Mouse (Mus musculus) heart, embryonic 13.5 days (tissue): Measurements from ENCODE around the gene Tram2. TPM values are rescaled to one million over a fixed set of nuclear protein-coding genes. Genes with fewer than 3 reads are reported as not detected.

Experiments
- ATAC-seq: fragments of 200-750 bp; cut with Nextera tagmentation; 2 replicates; pipeline ENCODE4 v1.8.0; 2017; ENCODE audit warnings: moderate TSS enrichment; ENCODE audit not compliant: insufficient number of reproducible peaks, low FRiP score, low TSS enrichment; ENCODE audit errors: extremely low read depth
- H3K27ac ChIP-seq: fragments of 300-500 bp; sonication (generic); replicated peaks from 2 replicates; pipeline ENCODE4 v1.5.1; 2015; ENCODE audit warnings: moderate library complexity, mild to moderate bottlenecking, inconsistent platforms
- H3K27me3 ChIP-seq: fragments of 300-500 bp; sonication (generic); replicated peaks from 2 replicates; pipeline ENCODE4 v1.6.1; 2015; ENCODE audit warnings: mild to moderate bottlenecking, inconsistent platforms
- H3K36me3 ChIP-seq: fragments of 300-500 bp; sonication (generic); 2 replicates; pipeline ENCODE4 v1.6.1; 2015; ENCODE audit warnings: mild to moderate bottlenecking, inconsistent platforms
- H3K4me1 ChIP-seq: fragments of 300-500 bp; sonication (generic); 2 replicates; pipeline ENCODE4 v1.6.1; 2015; ENCODE audit warnings: inconsistent platforms
- H3K4me2 ChIP-seq: fragments of 300-500 bp; sonication (generic); 2 replicates; pipeline ENCODE4 v1.6.1; 2015; ENCODE audit warnings: inconsistent platforms, mild to moderate bottlenecking, moderate library complexity
- H3K4me3 ChIP-seq: fragments of 300-500 bp; sonication (generic); 2 replicates; pipeline ENCODE4 v1.5.1; 2015; ENCODE audit warnings: moderate library complexity, mild to moderate bottlenecking, inconsistent platforms
- H3K9ac ChIP-seq: fragments of 300-500 bp; sonication (generic); 2 replicates; pipeline ENCODE4 v1.6.1; 2015; ENCODE audit warnings: inconsistent platforms, mild to moderate bottlenecking, moderate library complexity
- H3K9me3 ChIP-seq: fragments of 300-500 bp; sonication (generic); 2 replicates; pipeline ENCODE4 v1.6.1; 2016; ENCODE audit warnings: inconsistent platforms
- WGBS: fragments of 180-500 bp; shearing (Covaris S2); methylation state at CpG from one replicate; pipeline ENCODE4 v1.1.7; 2015; ENCODE audit warnings: mixed read lengths; 5-methylcytosine and 5-hydroxymethylcytosine counted together
- polyA plus RNA-seq: library from polyadenylated mRNA; unstranded; fragments of >200 nt; fragmentation: Nextera tagmentation; extraction: Ambion mirVana; gene quantifications from 2 replicates; pipeline ENCODE4 v1.2.1, GENCODE M21; 2015

Tram2 gene
- polyA plus RNA-seq, 1 experiment from 2014 or later = 4.4 TPM

DNA sequence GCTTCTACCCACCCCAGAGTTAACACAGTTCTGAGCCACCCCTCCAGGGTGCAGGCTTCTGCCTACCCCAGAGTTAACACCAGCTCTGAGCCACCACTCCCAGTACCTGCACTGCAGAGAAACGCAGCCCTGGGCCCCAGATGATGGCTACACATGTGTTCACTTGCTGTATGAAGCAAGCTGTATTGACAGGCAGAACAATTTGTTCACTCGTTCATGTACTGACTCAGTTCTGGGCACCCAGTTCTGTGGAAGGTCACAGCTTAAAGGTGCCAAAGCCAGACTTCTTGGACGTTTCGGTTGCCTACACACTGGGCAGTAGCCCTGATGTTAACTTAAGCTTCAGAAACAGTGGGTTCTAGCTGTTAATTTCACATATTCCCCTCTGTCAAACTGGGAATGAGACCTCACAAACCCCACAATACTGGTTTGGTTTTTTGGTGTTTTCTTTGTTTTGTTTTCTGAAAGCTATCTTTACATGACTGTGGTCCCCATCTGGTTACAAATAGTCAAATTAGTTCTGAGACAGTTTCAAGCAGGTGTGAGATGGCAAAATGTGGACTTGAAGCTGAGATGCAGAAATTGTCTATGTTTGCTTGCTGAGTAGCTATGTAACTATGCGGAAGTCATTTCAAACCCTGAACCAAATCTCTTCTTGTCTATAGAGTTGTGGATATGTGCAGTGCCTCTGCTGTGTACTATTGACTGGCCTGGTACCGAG, 41.0 kb downstream of the Tram2 start:
- no peak overlapping the region for H3K4me2 ChIP-seq
- no peak overlapping the region for H3K4me3 ChIP-seq
- WGBS = 73% methylated on average over 6 of the region's 6 CpGs
- H3K27me3 ChIP-seq = no peaks in the 10 kb centered on the region
- no peaks in the 10 kb centered on the region for H3K9me3 ChIP-seq
- H3K9ac ChIP-seq = no peak overlapping the region
- H3K36me3 ChIP-seq = peaks cover 29% of the 10 kb centered on the region; the same call in 1 of the 2 replicates
- ATAC-seq = no peak
- H3K4me1 ChIP-seq = peaks cover 19% of the 10 kb centered on the region
- no peak overlapping the region for H3K27ac ChIP-seq

DNA sequence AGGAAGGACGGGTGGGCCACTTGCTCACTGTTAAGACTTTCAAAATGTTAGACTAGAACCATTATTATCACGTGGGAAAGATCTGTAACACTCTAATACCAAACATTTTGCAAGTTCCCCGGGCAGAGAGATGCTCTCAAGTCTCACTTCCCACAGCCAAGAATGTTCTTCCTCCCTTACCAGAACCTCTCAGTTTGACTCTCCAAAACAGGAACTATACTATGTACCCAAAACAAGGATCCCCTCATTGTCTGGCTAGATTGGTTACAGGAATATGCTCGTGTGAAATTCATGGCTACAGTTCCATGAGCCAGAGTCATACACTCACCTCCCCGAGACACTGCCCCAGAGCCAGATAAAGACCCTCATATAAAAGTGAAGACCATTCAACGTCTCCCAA, 43.2 kb downstream of the Tram2 start:
- Histone ChIP-seq H3K4me1 (peaks cover 11% of the 10 kb centered on the region), H3K4me3 (no peak overlapping the region), H3K27me3 (no peaks in the 10 kb centered on the region), H3K9me3 (no peaks in the 10 kb centered on the region), H3K9ac (no peak overlapping the region), H3K27ac (no peak overlapping the region), H3K4me2 (no peak overlapping the region), H3K36me3 (peaks cover 21% of the 10 kb centered on the region; the same call in 1 of the 2 replicates)
- no peak for ATAC-seq
- WGBS = 68% methylated on average over 6 of the region's 6 CpGs

DNA sequence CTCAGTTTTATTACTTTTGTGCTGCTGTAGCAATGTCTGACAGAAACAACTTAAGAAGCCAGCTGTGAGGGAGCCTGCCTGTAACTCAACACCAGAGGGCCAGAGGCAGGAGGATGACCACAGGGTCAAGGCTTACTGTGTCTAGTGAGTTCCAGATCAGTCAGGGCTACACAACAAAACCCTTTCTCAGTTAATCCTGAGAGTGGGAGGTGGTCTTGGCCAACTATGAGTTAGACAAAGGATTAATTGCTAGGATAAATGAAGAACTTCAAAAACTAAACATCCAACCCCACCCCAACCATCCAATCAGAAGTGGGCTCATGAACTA, 45.3 kb downstream of the Tram2 start:
- no peak overlapping the region for H3K4me3 ChIP-seq
- H3K9ac ChIP-seq = no peak overlapping the region
- no peaks in the 10 kb centered on the region for H3K9me3 ChIP-seq
- H3K27me3 ChIP-seq = no peaks in the 10 kb centered on the region
- 0 out of 2 replicates have a peak, but pooled peaks cover 3% of the 10 kb centered on the region for H3K4me1 ChIP-seq
- H3K36me3 ChIP-seq = peaks cover 21% of the 10 kb centered on the region; the same call in 1 of the 2 replicates
- no peak overlapping the region for H3K27ac ChIP-seq
- no peak for ATAC-seq
- no peak overlapping the region for H3K4me2 ChIP-seq

DNA sequence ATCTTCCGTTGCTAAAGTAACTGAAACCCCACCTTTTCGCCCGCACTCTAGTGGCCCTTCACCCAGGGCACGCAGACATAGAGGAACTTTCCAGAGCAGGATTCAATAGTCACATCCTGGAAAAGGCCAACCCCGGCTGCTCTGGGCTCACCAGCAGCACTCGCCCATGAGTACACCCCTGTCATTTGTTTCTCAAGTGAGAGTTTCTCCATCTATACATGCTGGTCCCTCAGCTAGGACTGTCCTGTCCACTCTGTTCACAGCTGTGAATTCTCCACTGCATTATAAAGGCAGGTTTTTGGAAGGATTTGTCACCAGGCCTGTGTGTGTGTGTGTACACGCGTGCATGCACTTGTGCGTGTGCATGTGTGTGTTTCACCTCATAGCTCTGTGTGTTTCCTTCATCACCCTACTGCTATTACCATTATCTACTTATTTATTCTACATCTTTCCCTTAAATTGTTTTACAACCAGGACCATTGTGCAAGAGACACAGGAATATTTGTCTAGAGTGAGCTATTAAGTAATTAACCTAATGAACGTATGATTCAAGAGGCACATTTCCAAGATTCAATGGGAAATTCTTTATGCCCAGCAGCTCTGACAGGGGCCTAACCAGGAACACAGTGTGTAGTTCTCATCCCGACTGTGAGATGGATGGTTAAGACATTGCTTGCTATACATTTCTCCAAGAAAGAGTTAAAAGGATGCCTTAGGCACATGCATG, 45.8 kb downstream of the Tram2 start:
- 88% methylated on average over 11 of the region's 11 CpGs for WGBS
- no peak overlapping the region for H3K4me3 ChIP-seq
- no peaks in the 10 kb centered on the region for H3K27me3 ChIP-seq
- H3K4me2 ChIP-seq = no peak overlapping the region
- no peak overlapping the region for H3K9ac ChIP-seq
- no peak overlapping the region for H3K27ac ChIP-seq
- H3K36me3 ChIP-seq = peaks cover 21% of the 10 kb centered on the region; the same call in 1 of the 2 replicates
- H3K4me1 ChIP-seq = no peaks in the 10 kb centered on the region
- ATAC-seq = no peak
- H3K9me3 ChIP-seq = no peaks in the 10 kb centered on the region

DNA sequence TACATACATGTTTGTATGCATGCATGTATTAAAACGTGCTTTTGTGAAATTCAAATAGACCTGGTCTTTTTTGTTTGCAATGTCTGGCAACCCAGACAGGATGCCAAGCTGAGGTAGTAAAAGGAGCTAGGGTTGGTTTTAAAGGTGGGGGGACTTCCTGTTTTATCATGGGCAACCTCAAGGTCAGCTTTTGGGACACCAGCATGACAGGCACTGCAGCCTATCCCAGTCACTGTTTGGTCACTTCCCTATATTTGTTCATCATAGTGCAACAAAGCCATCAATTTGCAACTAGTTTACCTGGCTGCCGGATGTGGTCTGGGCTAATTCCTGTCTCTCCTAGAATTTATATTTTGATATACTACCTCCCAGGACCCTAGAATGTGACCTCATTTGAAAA, 47.4 kb downstream of the Tram2 start:
- H3K27me3 ChIP-seq = no peaks in the 10 kb centered on the region
- no peak overlapping the region for H3K9ac ChIP-seq
- H3K4me1 ChIP-seq = no peaks in the 10 kb centered on the region
- H3K9me3 ChIP-seq = no peaks in the 10 kb centered on the region
- H3K4me2 ChIP-seq = no peak overlapping the region
- H3K4me3 ChIP-seq = no peak overlapping the region
- no peak for ATAC-seq
- WGBS = 85% methylated on average over 2 of the region's 2 CpGs
- H3K36me3 ChIP-seq = peaks cover 18% of the 10 kb centered on the region; the same call in 1 of the 2 replicates
- H3K27ac ChIP-seq = no peak overlapping the region

DNA sequence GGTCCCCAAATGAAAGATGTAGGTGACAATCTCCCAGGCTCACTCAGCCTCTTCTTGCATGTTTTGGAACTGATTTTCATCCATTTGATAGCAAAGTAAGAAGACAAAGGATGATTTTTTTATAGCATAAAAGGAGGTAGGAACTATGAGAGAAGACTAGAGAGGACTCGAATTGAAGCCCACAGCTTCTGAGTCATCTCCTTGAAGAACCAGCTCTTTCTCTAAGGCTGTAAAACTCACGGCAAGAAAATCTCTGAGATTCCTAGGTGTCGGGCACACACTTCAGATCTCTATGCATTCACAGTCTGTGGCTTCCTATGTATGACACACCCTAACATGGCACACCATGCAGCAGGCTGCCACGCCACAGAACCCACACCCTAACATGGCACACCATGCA, 50.0 kb downstream of the Tram2 start:
- Histone ChIP-seq H3K4me1 (no peaks in the 10 kb centered on the region), H3K4me3 (no peak overlapping the region), H3K27ac (no peak overlapping the region), H3K9me3 (no peaks in the 10 kb centered on the region), H3K9ac (no peak overlapping the region), H3K27me3 (no peaks in the 10 kb centered on the region), H3K36me3 (0 out of 2 replicates have a peak, but pooled peaks cover 3% of the 10 kb centered on the region), H3K4me2 (no peak overlapping the region)
- no peak for ATAC-seq
- WGBS = 79% methylated on average over 4 of the region's 4 CpGs

DNA sequence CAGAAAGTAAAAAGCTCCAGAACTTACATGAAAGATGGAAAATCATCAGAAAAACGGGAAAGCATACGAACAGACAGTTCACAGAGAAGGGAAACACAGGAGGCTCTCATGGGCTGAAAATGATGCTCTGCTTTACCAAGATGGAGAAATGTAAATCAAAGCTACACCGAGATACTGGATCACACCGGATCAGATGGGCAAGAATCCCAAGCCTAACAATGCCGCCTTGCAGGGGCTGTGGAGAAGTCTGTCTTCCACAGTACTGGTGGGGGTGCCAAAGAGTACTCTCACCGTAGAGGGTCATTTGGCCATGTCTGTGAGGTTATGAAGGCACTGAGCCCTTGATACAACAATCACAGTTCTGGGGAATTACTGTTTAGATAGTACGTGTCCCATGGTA, 52.5 kb downstream of the Tram2 start:
- no peaks in the 10 kb centered on the region for H3K9me3 ChIP-seq
- H3K4me2 ChIP-seq = no peak overlapping the region
- H3K4me1 ChIP-seq = no peaks in the 10 kb centered on the region
- no peak for ATAC-seq
- H3K4me3 ChIP-seq = no peak overlapping the region
- 73% methylated on average over 7 of the region's 7 CpGs for WGBS
- H3K9ac ChIP-seq = no peak overlapping the region
- H3K36me3 ChIP-seq = no peaks in the 10 kb centered on the region
- no peak overlapping the region for H3K27ac ChIP-seq
- H3K27me3 ChIP-seq = no peaks in the 10 kb centered on the region

DNA sequence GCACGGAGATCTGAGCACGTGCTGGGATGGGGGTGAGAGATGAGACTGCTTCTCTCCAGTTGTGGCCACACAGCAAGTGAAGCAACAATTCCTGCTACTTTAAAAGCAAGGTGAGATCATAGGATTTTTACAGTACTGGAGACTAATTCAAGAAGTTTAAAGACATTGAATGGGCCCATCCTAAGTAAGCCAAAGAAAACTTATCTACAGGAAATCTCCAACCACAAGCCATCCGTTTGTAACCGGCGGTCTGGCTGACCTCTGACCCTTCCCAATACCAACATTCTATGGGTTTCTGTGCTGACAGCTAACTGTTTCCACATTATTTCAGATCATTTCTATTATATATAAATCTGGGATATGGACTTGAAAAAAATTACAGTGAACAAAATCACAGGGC, 53.8 kb downstream of the Tram2 start:
- H3K4me1 ChIP-seq = no peaks in the 10 kb centered on the region
- H3K9me3 ChIP-seq = no peaks in the 10 kb centered on the region
- no peaks in the 10 kb centered on the region for H3K36me3 ChIP-seq
- no peak overlapping the region for H3K4me3 ChIP-seq
- no peaks in the 10 kb centered on the region for H3K27me3 ChIP-seq
- H3K27ac ChIP-seq = no peak overlapping the region
- 73% methylated on average over 5 of the region's 5 CpGs for WGBS
- no peak overlapping the region for H3K9ac ChIP-seq
- ATAC-seq = no peak
- H3K4me2 ChIP-seq = no peak overlapping the region

DNA sequence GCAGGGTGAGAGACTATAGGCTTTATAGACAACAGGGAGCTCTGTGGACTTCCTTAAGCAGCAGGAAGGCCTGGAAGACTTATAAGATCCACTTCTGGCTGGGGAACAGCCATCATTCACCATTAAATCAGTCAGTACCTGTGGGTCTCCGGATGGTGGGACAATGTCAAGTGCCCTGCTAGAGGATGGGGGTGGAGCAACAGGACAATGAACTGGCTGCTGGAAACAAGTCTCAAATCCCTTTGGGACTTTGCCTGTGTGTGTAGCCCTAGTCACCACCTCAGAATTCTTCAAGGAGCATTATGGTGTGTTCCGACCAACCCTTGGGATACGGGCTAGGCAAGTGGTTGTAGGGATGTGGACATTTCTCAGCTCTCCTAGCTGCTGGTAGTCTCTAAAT, 55.9 kb downstream of the Tram2 start:
- no peaks in the 10 kb centered on the region for H3K9me3 ChIP-seq
- H3K27me3 ChIP-seq = no peaks in the 10 kb centered on the region
- no peak overlapping the region for H3K27ac ChIP-seq
- no peak overlapping the region for H3K4me2 ChIP-seq
- 75% methylated on average over 3 of the region's 3 CpGs for WGBS
- no peak overlapping the region for H3K4me3 ChIP-seq
- H3K4me1 ChIP-seq = no peaks in the 10 kb centered on the region
- no peaks in the 10 kb centered on the region for H3K36me3 ChIP-seq
- ATAC-seq = no peak
- H3K9ac ChIP-seq = no peak overlapping the region

DNA sequence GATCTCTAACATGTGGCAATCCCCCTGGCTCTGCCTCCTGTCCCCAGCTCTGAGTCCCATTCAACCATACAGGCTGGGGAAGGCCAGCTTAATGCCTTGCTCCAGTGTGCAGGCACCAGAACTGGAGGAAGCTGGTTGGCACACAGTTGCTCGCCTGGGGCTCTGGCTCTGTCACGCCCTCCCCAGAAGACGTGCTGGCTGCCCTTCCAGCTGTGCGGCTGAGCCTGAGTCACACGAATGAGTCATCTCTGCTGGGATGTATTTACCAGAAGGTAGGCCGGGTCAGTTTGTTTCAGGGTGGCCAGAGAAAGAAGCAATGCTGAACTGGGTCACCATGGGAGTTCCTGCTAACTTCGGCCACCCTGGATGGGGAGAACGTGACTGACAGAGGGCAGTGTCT, 64.6 kb downstream of the Tram2 start:
- 0 out of 2 replicates have a peak overlapping the region, but pooled peaks have one; percentile 32 for H3K27ac ChIP-seq
- peaks cover 36% of the 10 kb centered on the region for H3K36me3 ChIP-seq
- no peak overlapping the region for H3K9ac ChIP-seq
- WGBS = 37% methylated on average over 8 of the region's 8 CpGs
- H3K4me1 ChIP-seq = peaks cover 26% of the 10 kb centered on the region
- no peaks in the 10 kb centered on the region for H3K27me3 ChIP-seq
- no peaks in the 10 kb centered on the region for H3K9me3 ChIP-seq
- H3K4me2 ChIP-seq = no peak overlapping the region
- no peak for ATAC-seq
- H3K4me3 ChIP-seq = no peak overlapping the region

DNA sequence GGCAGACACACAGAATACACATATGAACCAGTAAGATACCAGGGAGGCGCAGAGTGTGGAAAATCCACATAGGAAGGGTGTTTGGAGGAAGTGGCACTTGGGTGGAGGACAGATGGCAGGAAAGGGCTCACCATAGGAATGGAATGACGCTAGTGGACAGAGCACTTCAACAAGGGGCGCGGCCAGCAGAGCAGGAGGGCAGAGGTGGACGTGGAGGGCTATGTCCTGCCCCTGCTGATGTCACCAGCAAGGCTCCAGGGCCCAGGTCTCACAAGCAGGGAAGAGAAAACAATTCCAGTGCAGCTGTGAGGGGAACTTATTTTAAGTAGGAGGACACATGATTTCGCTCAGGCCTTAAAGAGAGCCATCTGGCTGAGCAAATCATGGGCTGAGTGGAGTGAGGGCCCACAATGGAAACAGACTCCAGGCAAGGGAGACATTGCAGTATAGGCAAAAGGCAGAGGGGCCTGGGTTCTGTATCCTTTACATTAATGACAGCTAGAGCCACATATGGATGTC, 68.7 kb downstream of the Tram2 start:
- ATAC-seq = no peak
- Histone ChIP-seq H3K27ac (no peak overlapping the region; the same call in 1 of the 2 replicates), H3K9ac (no peak overlapping the region), H3K4me2 (no peak overlapping the region), H3K4me3 (no peak overlapping the region), H3K4me1 (peaks cover 36% of the 10 kb centered on the region), H3K27me3 (no peaks in the 10 kb centered on the region), H3K9me3 (no peaks in the 10 kb centered on the region), H3K36me3 (peaks cover 58% of the 10 kb centered on the region)
- 62% methylated on average over 6 of the region's 6 CpGs for WGBS
